Mouse (Mus musculus) heart, embryonic 16.5 days (tissue): Measurements from ENCODE around the gene Klhl5. TPM values are rescaled to one million over a fixed set of nuclear protein-coding genes. Genes with fewer than 3 reads are reported as not detected.
A peak's percentile ranks its signal among the peaks of the same experiment; 100 is the strongest.

Source experiments
- ATAC-seq: fragments of 200-750 bp; cut with Nextera tagmentation; replicated peaks from 2 replicates; pipeline ENCODE4 v1.8.0; 2017; ENCODE audit warnings: moderate number of reproducible peaks; ENCODE audit not compliant: insufficient read depth, low FRiP score; ENCODE audit errors: extremely low read depth
- H3K27ac ChIP-seq: fragments of 300-500 bp; sonication (generic); 2 replicates; pipeline ENCODE4 v1.5.1; 2014; ENCODE audit warnings: mild to moderate bottlenecking, low read length, control low read depth, moderate library complexity
- H3K27me3 ChIP-seq: fragments of 300-500 bp; sonication (generic); 2 replicates; pipeline ENCODE4 v1.6.1; 2014; ENCODE audit warnings: low read length, mixed read lengths; ENCODE audit not compliant: control insufficient read depth, insufficient read depth
- H3K36me3 ChIP-seq: fragments of 300-500 bp; sonication (generic); 2 replicates; pipeline ENCODE4 v1.6.1; 2014; ENCODE audit not compliant: control insufficient read depth, insufficient read depth
- H3K4me1 ChIP-seq: fragments of 300-500 bp; sonication (generic); 2 replicates; pipeline ENCODE4 v1.6.1; 2014; ENCODE audit warnings: low read length, mixed read lengths; ENCODE audit not compliant: control insufficient read depth, insufficient read depth
- H3K4me2 ChIP-seq: fragments of 300-500 bp; sonication (generic); 2 replicates; pipeline ENCODE4 v1.6.1; 2014; ENCODE audit warnings: low read depth, mild to moderate bottlenecking, control low read depth, low read length
- H3K4me3 ChIP-seq: fragments of 300-500 bp; sonication (generic); 2 replicates; pipeline ENCODE4 v1.5.1; 2014; ENCODE audit warnings: mild to moderate bottlenecking, control low read depth, low read length
- H3K9ac ChIP-seq: fragments of 300-500 bp; sonication (generic); 2 replicates; pipeline ENCODE4 v1.6.1; 2014; ENCODE audit warnings: low read length, control low read depth
- H3K9me3 ChIP-seq: fragments of 300-500 bp; sonication (generic); replicated peaks from 2 replicates; pipeline ENCODE4 v1.6.1; 2016; ENCODE audit warnings: low read length; ENCODE audit not compliant: control insufficient read depth
- WGBS: fragments of 180-500 bp; shearing (Covaris S2); extraction: QIAGEN DNeasy Blood & Tissue Kit; methylation state at CpG from one replicate; pipeline ENCODE4 v1.1.7; 2014; 5-methylcytosine and 5-hydroxymethylcytosine counted together
- polyA plus RNA-seq: library from polyadenylated mRNA; unstranded; fragments of >200 nt; fragmentation: Nextera tagmentation; extraction: Ambion mirVana; gene quantifications from 2 replicates; pipeline ENCODE4 v1.2.1, GENCODE M21; 2015

Gene Klhl5
- polyA plus RNA-seq, 1 experiment from 2014 or later = 10.2 TPM

- Histone ChIP-seq H3K4me2 (no peak within 1 kb of the TSS), H3K4me1 (no peaks in the 10 kb centered on the region), H3K36me3 (no peaks in the 10 kb centered on the region), H3K27me3 (no peaks in the 10 kb centered on the region), H3K27ac (no peak within 1 kb of the TSS), H3K9ac (no peak within 1 kb of the TSS), H3K9me3 (no peaks in the 10 kb centered on the region), H3K4me3 (peak within 1 kb of the TSS; percentile 4; the same call in 1 of the 2 replicates)
- no peak for ATAC-seq
- 68% methylated on average over 5 of the region's 5 CpGs for WGBS
These were observed 15.4 kb upstream of the Klhl5 start, which contains the start of gene Tmem156 for GRCm38 (mm10) chr5:65091921-65092320. Gene Tmem156 (minus strand): TSS chr5:65092132.

- no peak overlapping the region for H3K4me2 ChIP-seq
- no peak for ATAC-seq
- H3K27ac ChIP-seq = no peak overlapping the region
- no peak overlapping the region for H3K4me3 ChIP-seq
- H3K27me3 ChIP-seq = no peaks in the 10 kb centered on the region
- no peak overlapping the region for H3K9ac ChIP-seq
- H3K9me3 ChIP-seq = no peaks in the 10 kb centered on the region
- no peaks in the 10 kb centered on the region for H3K4me1 ChIP-seq
- no peaks in the 10 kb centered on the region for H3K36me3 ChIP-seq
These were observed 13.6 kb upstream of the Klhl5 start for GRCm38 (mm10) chr5:65093769-65094168.

- no peak for ATAC-seq
- 74% methylated on average over 7 of the region's 7 CpGs for WGBS
- no peaks in the 10 kb centered on the region for H3K36me3 ChIP-seq
These were observed 12.3 kb upstream of the Klhl5 start for GRCm38 (mm10) chr5:65094902-65095545.

GRCm38 (mm10) chr5:65096082-65096481 is 11.3 kb upstream of the Klhl5 start:
- Histone ChIP-seq H3K36me3 (no peaks in the 10 kb centered on the region), H3K4me1 (no peaks in the 10 kb centered on the region), H3K9ac (no peak overlapping the region), H3K27me3 (no peaks in the 10 kb centered on the region), H3K4me2 (no peak overlapping the region), H3K27ac (no peak overlapping the region), H3K9me3 (no peaks in the 10 kb centered on the region), H3K4me3 (no peak overlapping the region)
- ATAC-seq = no peak
- WGBS = 81% methylated on average over 3 of the region's 3 CpGs

More at GRCm38 (mm10) chr5:65094902-65095545, 12.3 kb upstream of the Klhl5 start:
- H3K4me1 ChIP-seq = no peaks in the 10 kb centered on the region
- no peak overlapping the region for H3K27ac ChIP-seq
- H3K9ac ChIP-seq = no peak overlapping the region
- H3K4me2 ChIP-seq = no peak overlapping the region
- no peaks in the 10 kb centered on the region for H3K27me3 ChIP-seq
- no peak overlapping the region for H3K4me3 ChIP-seq
- H3K9me3 ChIP-seq = no peaks in the 10 kb centered on the region

- H3K27me3 ChIP-seq = no peaks in the 10 kb centered on the region
- H3K27ac ChIP-seq = no peak overlapping the region
- H3K9me3 ChIP-seq = no peaks in the 10 kb centered on the region
- WGBS = 70% methylated on average over 3 of the region's 3 CpGs
- no peak overlapping the region for H3K9ac ChIP-seq
- H3K4me1 ChIP-seq = peaks cover 3% of the 10 kb centered on the region
- H3K4me2 ChIP-seq = no peak overlapping the region
- ATAC-seq = no peak
- H3K36me3 ChIP-seq = no peaks in the 10 kb centered on the region
- no peak overlapping the region for H3K4me3 ChIP-seq
These were observed 10.5 kb upstream of the Klhl5 start for GRCm38 (mm10) chr5:65096805-65097204.

GRCm38 (mm10) chr5:65097457-65097856 is 9.9 kb upstream of the Klhl5 start:
- Histone ChIP-seq H3K9me3 (no peaks in the 10 kb centered on the region), H3K4me2 (no peak overlapping the region), H3K36me3 (no peaks in the 10 kb centered on the region), H3K4me1 (peaks cover 9% of the 10 kb centered on the region), H3K27me3 (no peaks in the 10 kb centered on the region), H3K27ac (no peak overlapping the region), H3K4me3 (no peak overlapping the region), H3K9ac (no peak overlapping the region)
- WGBS = 66% methylated on average over 5 of the region's 5 CpGs
- ATAC-seq = no peak

- Histone ChIP-seq H3K4me2 (no peak overlapping the region), H3K4me1 (peaks cover 14% of the 10 kb centered on the region), H3K9ac (no peak overlapping the region), H3K36me3 (no peaks in the 10 kb centered on the region), H3K4me3 (no peak overlapping the region), H3K27ac (no peak overlapping the region), H3K9me3 (no peaks in the 10 kb centered on the region), H3K27me3 (no peaks in the 10 kb centered on the region)
- 86% methylated on average over 11 of the region's 11 CpGs for WGBS
- no peak for ATAC-seq
These were observed 7.3 kb upstream of the Klhl5 start for GRCm38 (mm10) chr5:65100002-65100401.

GRCm38 (mm10) chr5:65101209-65101608 is 6.1 kb upstream of the Klhl5 start:
- ATAC-seq = no peak
- peaks cover 14% of the 10 kb centered on the region for H3K4me1 ChIP-seq
- no peak overlapping the region for H3K27ac ChIP-seq
- no peaks in the 10 kb centered on the region for H3K27me3 ChIP-seq
- no peak overlapping the region for H3K9ac ChIP-seq
- H3K9me3 ChIP-seq = no peaks in the 10 kb centered on the region
- no peak overlapping the region for H3K4me2 ChIP-seq
- no peak overlapping the region for H3K4me3 ChIP-seq
- no peaks in the 10 kb centered on the region for H3K36me3 ChIP-seq
- 70% methylated on average over 5 of the region's 5 CpGs for WGBS

- Histone ChIP-seq H3K9ac (no peak overlapping the region), H3K4me1 (peaks cover 14% of the 10 kb centered on the region), H3K4me2 (no peak overlapping the region), H3K36me3 (no peaks in the 10 kb centered on the region), H3K27me3 (no peaks in the 10 kb centered on the region), H3K9me3 (no peaks in the 10 kb centered on the region), H3K27ac (no peak overlapping the region), H3K4me3 (no peak overlapping the region)
- ATAC-seq = no peak
- WGBS = 90% methylated on average over 6 of the region's 6 CpGs
These were observed 5.7 kb upstream of the Klhl5 start for GRCm38 (mm10) chr5:65101621-65102020.
